Mouse (Mus musculus): Measurements from ENCODE around the gene Fam241b.

DNA sequence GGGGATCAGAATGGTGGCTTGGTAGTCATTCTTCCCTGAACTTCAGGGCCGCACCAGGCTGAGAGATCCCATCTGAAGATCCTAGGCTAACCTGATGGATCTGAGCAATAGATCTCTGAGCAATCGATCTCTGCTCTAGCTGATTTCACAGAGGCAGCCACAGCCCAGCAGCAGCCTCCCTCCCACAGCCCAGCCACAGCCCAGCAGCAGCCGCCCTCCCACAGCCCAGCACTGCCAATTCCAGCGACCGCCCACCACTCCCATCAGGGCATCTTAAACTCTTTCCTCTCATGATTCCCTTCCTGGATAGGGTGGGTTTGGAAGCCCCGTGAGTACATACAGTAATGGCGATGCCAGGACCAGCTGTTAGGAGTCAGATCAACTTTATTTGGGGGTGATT lies 54.6 kb downstream of the Fam241b start:
- TF ChIP-seq ZC3H11A (IDR thresholded peaks at IDR 0.05; ENCODE audit: low read depth, low read length) (no peak), CHD1 (IDR thresholded peaks at IDR 0.05; ENCODE audit: low read depth, low read length) (no peak), NELFE (IDR thresholded peaks at IDR 0.05; ENCODE audit: low read depth, low read length) (no peak), CTCF (IDR thresholded peaks at IDR 0.05 in 2 of 3, conservative IDR thresholded peaks at IDR 0.05 in 1 of 3; ENCODE audit: control insufficient read depth in 1 of 3, insufficient read depth in 1 of 3, low read depth in 2 of 3, low read length in 3 of 3, poor library complexity in 1 of 3, severe bottlenecking in 1 of 3) (no peak), CHD2 (IDR thresholded peaks at IDR 0.05; ENCODE audit: low read length) (no peak), ELF1 (IDR thresholded peaks at IDR 0.05; ENCODE audit: low read depth, low read length) (no peak)
